Mouse (Mus musculus): ENCODE measurements at regions not wholly inside any gene's neighbourhood (a gene's known extent, or its start where the extent isn't known, plus 50 kb on each side); places are given as distances from the start of the nearest gene placed in this dataset.

- DNase-seq: no peak
These were observed 261.0 kb downstream of the Fzd1 start for GRCm38 (mm10) chr5:4496907-4497200.

GRCm38 (mm10) chr5:4496132-4496906 is 261.5 kb downstream of the Fzd1 start:
- DNase-seq: peak; percentile 42

GRCm38 (mm10) chr5:4495482-4495881 is 262.4 kb downstream of the Fzd1 start:
- DNase-seq: no peak

GRCm38 (mm10) chr5:4486391-4487132 is 271.3 kb downstream of the Fzd1 start:
- DNase-seq: no peak

GRCm38 (mm10) chr5:4485542-4486390 is 272.1 kb downstream of the Fzd1 start:
- DNase-seq: no peak

- DNase-seq: no peak
These were observed 273.1 kb downstream of the Fzd1 start for GRCm38 (mm10) chr5:4484780-4485179.

- no peak for DNase-seq
These were observed 273.7 kb downstream of the Fzd1 start for GRCm38 (mm10) chr5:4484151-4484550.

GRCm38 (mm10) chr5:4474255-4474654 is 282.1 kb downstream of the Mterf1b start:
- no peak for DNase-seq
